Mouse (Mus musculus) forebrain, embryonic 16.5 days (tissue): ENCODE data around the gene Gm21954. TPM values are rescaled to one million over a fixed set of nuclear protein-coding genes. Genes with fewer than 3 reads are reported as not detected.
A peak's percentile ranks its signal among the peaks of the same experiment; 100 is the strongest.

Source experiments
- ATAC-seq: fragments of 200-750 bp; cut with Nextera tagmentation; 2 replicates; pipeline ENCODE4 v1.8.0; 2017; ENCODE audit warnings: mild to moderate bottlenecking, moderate library complexity
- H3K27ac ChIP-seq: fragments of 300-500 bp; sonication (generic); 2 replicates; pipeline ENCODE4 v1.5.1; 2014; ENCODE audit warnings: low read length, control low read depth
- H3K27me3 ChIP-seq: fragments of 300-500 bp; sonication (generic); replicated peaks from 2 replicates; pipeline ENCODE4 v1.6.1; 2014; ENCODE audit warnings: low read length; ENCODE audit not compliant: control insufficient read depth, insufficient read depth
- H3K36me3 ChIP-seq: fragments of 300-500 bp; sonication (generic); 2 replicates; pipeline ENCODE4 v1.6.1; 2014; ENCODE audit not compliant: control insufficient read depth, insufficient read depth
- H3K4me1 ChIP-seq: fragments of 300-500 bp; sonication (generic); replicated peaks from 2 replicates; pipeline ENCODE4 v1.6.1; 2014; ENCODE audit warnings: low read length; ENCODE audit not compliant: control insufficient read depth, insufficient read depth
- H3K4me2 ChIP-seq: fragments of 300-500 bp; sonication (generic); 2 replicates; pipeline ENCODE4 v1.6.1; 2014; ENCODE audit warnings: mild to moderate bottlenecking, low read length, control low read depth
- H3K4me3 ChIP-seq: fragments of 300-500 bp; sonication (generic); replicated peaks from 2 replicates; pipeline ENCODE4 v1.5.1; 2014; ENCODE audit warnings: mild to moderate bottlenecking, low read length, control low read depth
- H3K9ac ChIP-seq: fragments of 300-500 bp; sonication (generic); replicated peaks from 2 replicates; pipeline ENCODE4 v1.6.1; 2014; ENCODE audit warnings: low read depth, low read length, control low read depth
- H3K9me3 ChIP-seq: fragments of 300-500 bp; sonication (generic); 2 replicates; pipeline ENCODE4 v1.6.1; 2016; ENCODE audit warnings: low read length; ENCODE audit not compliant: control insufficient read depth
- WGBS: fragments of 180-500 bp; shearing (Covaris S2); extraction: QIAGEN DNeasy Blood & Tissue Kit; methylation state at CpG from one replicate; pipeline ENCODE4 v1.1.7; 2014; 5-methylcytosine and 5-hydroxymethylcytosine counted together
- polyA plus RNA-seq: library from polyadenylated mRNA; unstranded; fragments of >200 nt; fragmentation: Nextera tagmentation; extraction: Ambion mirVana; gene quantifications from 2 replicates; pipeline ENCODE4 v1.2.1, GENCODE M21; 2015

The Gm21954 gene
- polyA plus RNA-seq, 1 experiment from 2014 or later = not detected

DNA sequence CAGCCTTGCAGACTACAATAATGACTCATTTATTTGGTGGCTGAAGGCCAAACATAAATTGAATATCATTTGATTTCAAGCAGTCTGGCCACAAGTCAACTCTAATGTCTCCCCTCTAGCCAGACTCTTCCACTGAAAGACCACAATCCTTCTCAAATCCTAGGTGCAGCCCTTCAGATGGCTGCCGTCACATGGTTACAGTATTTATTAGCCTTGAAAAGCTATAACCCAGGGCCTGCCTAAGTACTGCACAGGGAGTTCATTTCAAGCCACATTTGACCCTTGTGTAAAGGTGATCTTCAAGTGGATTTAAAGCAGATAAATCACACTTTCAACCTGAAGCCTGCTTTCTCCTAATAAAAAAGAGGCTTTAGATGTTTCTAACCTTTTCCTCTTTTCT is 37.7 kb downstream of the Gm21954 start:
- Histone ChIP-seq H3K9ac (no peak overlapping the region), H3K27me3 (no peaks in the 10 kb centered on the region), H3K36me3 (no peaks in the 10 kb centered on the region), H3K4me3 (no peak overlapping the region), H3K4me1 (no peaks in the 10 kb centered on the region; the same call in 1 of the 2 replicates), H3K27ac (no peak overlapping the region), H3K4me2 (no peak overlapping the region), H3K9me3 (no peaks in the 10 kb centered on the region; the same call in 1 of the 2 replicates)
- no peak for ATAC-seq
- WGBS = 81% methylated on average over 1 of the region's 1 CpGs

DNA sequence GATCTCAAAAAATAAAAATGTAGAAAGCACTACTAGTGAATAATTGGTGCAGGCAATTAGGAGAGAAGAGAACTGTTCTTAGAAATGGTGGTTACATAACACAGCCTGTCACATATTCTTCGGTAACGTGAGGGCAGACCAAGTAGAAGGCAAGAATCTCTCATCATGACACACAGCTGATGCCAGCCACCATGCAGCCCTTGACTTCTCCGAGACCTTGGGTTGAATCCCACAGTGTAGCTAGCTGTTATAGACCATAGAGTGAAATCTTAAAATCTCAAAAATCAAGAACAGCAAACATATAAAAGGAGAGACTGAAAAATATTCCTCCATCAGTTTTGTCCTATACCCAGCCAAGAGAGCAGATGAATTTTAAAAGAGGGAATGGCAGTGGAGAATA is 40.8 kb downstream of the Gm21954 start:
- Histone ChIP-seq H3K4me1 (no peaks in the 10 kb centered on the region), H3K4me2 (no peak overlapping the region), H3K27ac (no peak overlapping the region), H3K4me3 (no peak overlapping the region), H3K9me3 (no peaks in the 10 kb centered on the region; the same call in 1 of the 2 replicates), H3K9ac (no peak overlapping the region), H3K36me3 (no peaks in the 10 kb centered on the region), H3K27me3 (no peaks in the 10 kb centered on the region)
- whole genome bisulfite sequencing = 79% methylated on average over 3 of the region's 3 CpGs
- ATAC-seq = no peak

GRCm38 (mm10) chr3:55430022-55430549 is 41.9 kb downstream of the Gm21954 start:
- no peak overlapping the region for H3K4me2 ChIP-seq
- no peaks in the 10 kb centered on the region for H3K4me1 ChIP-seq
- no peak for ATAC-seq
- H3K9me3 ChIP-seq = no peaks in the 10 kb centered on the region; the same call in 1 of the 2 replicates
- no peak overlapping the region for H3K9ac ChIP-seq
- no peaks in the 10 kb centered on the region for H3K27me3 ChIP-seq
- 78% methylated on average over 2 of the region's 2 CpGs for WGBS
- H3K27ac ChIP-seq = no peak overlapping the region
- H3K4me3 ChIP-seq = no peak overlapping the region
- H3K36me3 ChIP-seq = no peaks in the 10 kb centered on the region

GRCm38 (mm10) chr3:55423640-55424397 is 48.2 kb downstream of the Gm21954 start:
- H3K4me2 ChIP-seq = peak overlapping the region; percentile 33
- 0 out of 2 replicates have a peak overlapping the region, but pooled peaks have one; percentile 22 for H3K9ac ChIP-seq
- no peak overlapping the region; the same call in 1 of the 2 replicates for H3K4me3 ChIP-seq
- peak overlapping the region; percentile 88 for H3K27ac ChIP-seq
- no peaks in the 10 kb centered on the region for H3K9me3 ChIP-seq
- H3K4me1 ChIP-seq = peaks cover 34% of the 10 kb centered on the region
- H3K27me3 ChIP-seq = no peaks in the 10 kb centered on the region
- no peaks in the 10 kb centered on the region for H3K36me3 ChIP-seq
- WGBS = 10% methylated on average over 11 of the region's 11 CpGs
- ATAC-seq = peak; percentile 96

DNA sequence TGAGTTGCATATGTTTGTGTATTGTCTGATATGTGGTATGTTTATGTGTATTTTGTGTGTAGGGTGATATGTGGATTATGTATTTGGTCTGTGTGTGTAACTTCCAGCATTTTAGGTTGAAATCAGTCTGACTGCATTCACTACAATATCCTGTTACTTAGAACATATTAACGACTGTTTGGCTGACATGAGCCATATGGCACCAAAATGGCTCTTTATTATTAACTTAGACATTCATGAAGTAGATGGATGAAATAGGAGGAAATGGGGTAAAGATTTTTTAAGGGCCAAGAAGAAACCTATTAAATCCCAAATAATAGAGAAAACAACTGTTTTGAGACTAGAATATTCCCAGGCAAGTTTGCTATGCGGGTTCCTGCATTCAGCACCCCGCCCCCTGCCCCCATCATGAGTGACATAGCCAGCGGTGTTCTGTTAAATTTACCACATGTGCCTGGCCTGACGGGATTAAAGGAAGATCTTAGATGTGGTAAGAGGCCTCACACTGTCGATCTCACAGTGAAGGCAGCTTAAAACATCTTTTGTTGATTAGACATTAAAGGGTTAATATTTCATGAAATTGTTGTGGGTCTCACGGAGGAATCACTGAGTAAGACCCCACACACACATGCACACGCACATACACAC is 51.5 kb downstream of the Gm21954 start:
- Histone ChIP-seq H3K4me2 (no peak overlapping the region), H3K27ac (no peak overlapping the region), H3K4me1 (peaks cover 41% of the 10 kb centered on the region), H3K36me3 (no peaks in the 10 kb centered on the region), H3K27me3 (no peaks in the 10 kb centered on the region), H3K9ac (no peak overlapping the region), H3K4me3 (no peak overlapping the region), H3K9me3 (no peaks in the 10 kb centered on the region)
- 43% methylated on average over 8 of the region's 8 CpGs for WGBS
- ATAC-seq = no peak

DNA sequence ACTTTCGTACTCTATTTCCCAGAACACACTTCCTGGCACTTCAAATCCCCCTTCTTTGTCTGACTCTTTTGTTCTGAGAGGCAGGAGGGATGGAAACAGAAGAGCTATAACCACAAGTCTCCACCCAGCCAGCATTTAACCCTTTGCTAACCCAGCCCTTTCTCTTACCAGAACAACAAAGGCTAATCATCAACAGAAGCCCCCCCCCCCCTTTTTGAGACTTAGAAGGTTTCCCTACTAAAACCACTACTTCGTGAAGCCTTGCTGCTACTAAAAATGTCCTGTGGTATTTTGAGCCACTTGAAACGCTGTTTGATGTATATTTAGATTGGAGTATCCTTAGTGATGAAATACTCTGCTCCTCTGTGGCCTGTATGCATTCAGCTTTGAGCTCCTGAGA is 52.7 kb downstream of the Gm21954 start:
- H3K4me2 ChIP-seq = no peak overlapping the region
- ATAC-seq = no peak
- no peak overlapping the region for H3K4me3 ChIP-seq
- H3K4me1 ChIP-seq = peaks cover 44% of the 10 kb centered on the region
- no peaks in the 10 kb centered on the region for H3K9me3 ChIP-seq
- no peak overlapping the region for H3K27ac ChIP-seq
- WGBS = 15% methylated on average over 3 of the region's 3 CpGs
- H3K27me3 ChIP-seq = no peaks in the 10 kb centered on the region
- no peak overlapping the region for H3K9ac ChIP-seq
- H3K36me3 ChIP-seq = no peaks in the 10 kb centered on the region

DNA sequence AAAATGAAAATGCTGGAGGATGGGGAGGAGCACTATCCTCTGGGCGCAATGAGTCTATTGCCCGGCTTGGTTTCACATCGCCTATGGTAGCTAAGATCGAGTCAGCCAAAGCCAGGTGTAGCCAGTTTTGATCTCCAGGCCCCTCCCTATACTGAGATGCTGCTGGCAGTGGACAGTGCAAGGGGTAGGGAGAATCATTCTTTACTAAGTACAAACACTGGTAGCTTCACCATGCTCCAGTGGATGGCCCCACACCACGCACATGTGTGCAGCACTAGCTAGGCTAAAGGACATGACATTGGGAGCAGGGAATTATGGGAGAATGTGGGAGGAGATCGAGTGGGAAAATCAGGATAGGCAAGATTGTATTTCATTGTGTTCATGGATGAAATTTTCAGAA is 53.2 kb downstream of the Gm21954 start:
- H3K4me3 ChIP-seq = no peak overlapping the region
- H3K27me3 ChIP-seq = no peaks in the 10 kb centered on the region
- no peak overlapping the region for H3K4me2 ChIP-seq
- 66% methylated on average over 6 of the region's 6 CpGs for WGBS
- no peak overlapping the region for H3K27ac ChIP-seq
- ATAC-seq = no peak
- H3K9ac ChIP-seq = no peak overlapping the region
- no peaks in the 10 kb centered on the region for H3K36me3 ChIP-seq
- H3K9me3 ChIP-seq = no peaks in the 10 kb centered on the region
- H3K4me1 ChIP-seq = peaks cover 40% of the 10 kb centered on the region

GRCm38 (mm10) chr3:55415527-55415950 is 56.5 kb downstream of the Gm21954 start:
- Histone ChIP-seq H3K4me2 (peak overlapping the region; percentile 31), H3K9me3 (no peaks in the 10 kb centered on the region), H3K27me3 (no peaks in the 10 kb centered on the region), H3K9ac (peak overlapping the region; percentile 30), H3K27ac (peak overlapping the region; percentile 77), H3K4me3 (0 out of 2 replicates have a peak overlapping the region, but pooled peaks have one; percentile 0), H3K36me3 (no peaks in the 10 kb centered on the region), H3K4me1 (peaks cover 23% of the 10 kb centered on the region)
- WGBS = 3% methylated on average over 14 of the region's 14 CpGs
- peak; percentile 86 for ATAC-seq
